Mouse (Mus musculus): ENCODE results near the gene Slc25a42. TPM values are rescaled to one million over a fixed set of nuclear protein-coding genes. Genes with fewer than 3 reads are reported as not detected.

Slc25a42 gene
- total and polyA plus RNA-seq, 2 experiments from 2014 or later: 8.3 to 17.1 TPM

GRCm38 (mm10) chr8:70203072-70203471 lies 9.0 kb downstream of the Slc25a42 start:
- Histone ChIP-seq H3K4me1 (ENCODE audit: insufficient read depth, low read length) (no peaks in the 10 kb centered on the region; the same call in 1 of the 2 replicates), H3K27ac (no peak overlapping the region), H3K27me3 (ENCODE audit: insufficient read depth, low read length) (peaks cover under 1% of the 10 kb centered on the region; the same call in 1 of the 2 replicates), H3K36me3 (ENCODE audit: insufficient read depth, low read length) (no peaks in the 10 kb centered on the region), H3K9ac (replicated peaks; ENCODE audit: low read length) (no peak overlapping the region), H3K4me2 (ENCODE audit: low read depth, low read length) (no peak overlapping the region), H3K4me3 (ENCODE audit: low read length) (no peak overlapping the region), H3K9me3 (ENCODE audit: low read length) (no peaks in the 10 kb centered on the region)
- DNase-seq (ENCODE audit: low spot score) (no peak), ATAC-seq (no peak)
- no peak for TF ChIP-seq CTCF (IDR thresholded peaks at IDR 0.05; ENCODE audit: low read depth)
- WGBS: 69% methylated on average over 4 of the region's 4 CpGs

DNA sequence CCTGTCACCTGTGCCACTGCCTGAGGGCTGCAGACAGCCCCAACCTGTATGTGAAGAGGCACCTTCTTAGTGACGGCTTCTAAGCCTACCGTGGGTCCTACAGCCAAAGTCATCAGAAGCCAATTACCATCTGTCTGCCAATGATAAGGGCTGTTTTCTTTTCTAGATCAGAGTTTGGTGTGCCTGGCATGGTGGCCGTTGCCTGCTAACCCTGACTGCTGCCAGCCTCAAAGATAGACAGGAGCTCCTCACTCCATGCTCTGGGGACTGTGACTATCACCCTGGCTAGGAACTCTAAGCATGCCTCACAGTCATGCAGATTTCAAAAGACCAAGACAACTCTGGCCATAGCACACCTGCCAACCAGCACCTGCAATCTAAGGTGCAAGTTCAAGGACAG lies 10.7 kb downstream of the Slc25a42 start:
- no peaks in the 10 kb centered on the region for H3K9me3 ChIP-seq (ENCODE audit: low read length)
- no peak overlapping the region for H3K9ac ChIP-seq (replicated peaks; ENCODE audit: low read length)
- H3K27me3 ChIP-seq (ENCODE audit: insufficient read depth, low read length): no peaks in the 10 kb centered on the region
- no peak overlapping the region for H3K27ac ChIP-seq
- no peak overlapping the region for H3K4me2 ChIP-seq (ENCODE audit: low read depth, low read length)
- no peak for DNase-seq (ENCODE audit: low spot score)
- H3K4me1 ChIP-seq (ENCODE audit: insufficient read depth, low read length): no peaks in the 10 kb centered on the region; the same call in 1 of the 2 replicates
- H3K36me3 ChIP-seq (ENCODE audit: insufficient read depth, low read length): no peaks in the 10 kb centered on the region
- H3K4me3 ChIP-seq (ENCODE audit: low read length): no peak overlapping the region
- no peak for TF ChIP-seq CTCF (IDR thresholded peaks at IDR 0.05; ENCODE audit: low read depth)
- WGBS: 91% methylated on average over 3 of the region's 3 CpGs
- no peak for ATAC-seq

DNA sequence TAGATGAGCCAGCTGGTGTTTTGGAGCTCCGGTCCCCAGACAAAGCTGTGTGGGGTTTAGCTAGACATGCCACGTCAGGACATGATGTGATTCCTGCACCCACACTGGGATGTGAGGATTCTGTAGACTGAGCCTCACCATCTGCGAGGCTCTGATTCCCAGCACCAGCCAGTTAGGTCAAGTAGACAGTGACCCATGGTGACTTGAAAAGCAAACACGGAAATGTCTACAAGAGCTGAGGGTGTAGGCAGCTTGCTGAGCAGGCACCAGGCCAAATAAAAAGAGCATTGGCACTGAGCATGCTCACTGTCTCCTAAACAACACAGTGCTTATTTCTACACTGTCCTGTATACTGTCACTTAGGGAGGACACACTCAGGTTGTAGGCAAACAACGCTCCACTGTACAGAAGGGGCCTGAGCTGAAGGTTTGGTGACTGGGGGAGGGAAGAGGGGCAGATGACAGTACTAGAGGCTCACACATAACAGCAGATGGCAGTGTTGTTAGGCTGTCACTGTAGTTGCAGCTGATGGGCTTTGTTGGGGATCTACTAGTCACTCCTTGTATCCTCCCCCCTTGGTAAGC lies 11.9 kb downstream of the Slc25a42 start:
- H3K36me3 ChIP-seq (ENCODE audit: insufficient read depth, low read length): no peaks in the 10 kb centered on the region
- ATAC-seq (peak; percentile 79), DNase-seq (ENCODE audit: low spot score) (peak; percentile 64)
- no peak overlapping the region for H3K4me3 ChIP-seq (ENCODE audit: low read length)
- TF ChIP-seq CTCF (IDR thresholded peaks at IDR 0.05; ENCODE audit: low read depth): peak; percentile 73
- WGBS: 39% methylated on average over 5 of the region's 5 CpGs
- no peak overlapping the region for H3K4me2 ChIP-seq (ENCODE audit: low read depth, low read length)
- no peaks in the 10 kb centered on the region for H3K27me3 ChIP-seq (ENCODE audit: insufficient read depth, low read length)
- H3K27ac ChIP-seq: peak overlapping the region; percentile 32; the same call in 1 of the 2 replicates
- no peaks in the 10 kb centered on the region for H3K9me3 ChIP-seq (ENCODE audit: low read length)
- no peaks in the 10 kb centered on the region; the same call in 1 of the 2 replicates for H3K4me1 ChIP-seq (ENCODE audit: insufficient read depth, low read length)
- H3K9ac ChIP-seq (replicated peaks; ENCODE audit: low read length): no peak overlapping the region

- no peak for ATAC-seq
- Histone ChIP-seq H3K27me3 (ENCODE audit: insufficient read depth, low read length) (no peaks in the 10 kb centered on the region), H3K4me1 (ENCODE audit: insufficient read depth, low read length) (no peaks in the 10 kb centered on the region; the same call in 1 of the 2 replicates), H3K4me2 (ENCODE audit: low read depth, low read length) (no peak overlapping the region), H3K36me3 (ENCODE audit: insufficient read depth, low read length) (peaks cover 4% of the 10 kb centered on the region; the same call in 1 of the 2 replicates), H3K4me3 (ENCODE audit: low read length) (no peak overlapping the region), H3K9me3 (ENCODE audit: low read length) (no peaks in the 10 kb centered on the region), H3K9ac (replicated peaks; ENCODE audit: low read length) (no peak overlapping the region), H3K27ac (no peak overlapping the region)
- TF ChIP-seq CTCF (IDR thresholded peaks at IDR 0.05; ENCODE audit: low read depth): no peak
- WGBS: 37% methylated on average over 7 of the region's 7 CpGs
- no peak for DNase-seq (ENCODE audit: low spot score)
Measured at GRCm38 (mm10) chr8:70197603-70198002, 14.5 kb downstream of the Slc25a42 start.

- no peaks in the 10 kb centered on the region for H3K9me3 ChIP-seq (ENCODE audit: low read length)
- 89% methylated on average over 2 of the region's 2 CpGs for WGBS
Measured at GRCm38 (mm10) chr8:70195762-70196161, 16.3 kb downstream of the Slc25a42 start.

GRCm38 (mm10) chr8:70194191-70194590 lies 17.9 kb downstream of the Slc25a42 start:
- no peak for DNase-seq (ENCODE audit: low spot score)
- H3K9me3 ChIP-seq (ENCODE audit: low read length): no peaks in the 10 kb centered on the region
- no peak overlapping the region for H3K9ac ChIP-seq (replicated peaks; ENCODE audit: low read length)
- no peaks in the 10 kb centered on the region for H3K27me3 ChIP-seq (ENCODE audit: insufficient read depth, low read length)
- peaks cover 17% of the 10 kb centered on the region; the same call in 1 of the 2 replicates for H3K36me3 ChIP-seq (ENCODE audit: insufficient read depth, low read length)
- H3K27ac ChIP-seq: no peak overlapping the region
- H3K4me2 ChIP-seq (ENCODE audit: low read depth, low read length): no peak overlapping the region
- no peak for ATAC-seq
- TF ChIP-seq CTCF (IDR thresholded peaks at IDR 0.05; ENCODE audit: low read depth): no peak
- no peaks in the 10 kb centered on the region; the same call in 1 of the 2 replicates for H3K4me1 ChIP-seq (ENCODE audit: insufficient read depth, low read length)
- WGBS: 84% methylated on average over 3 of the region's 3 CpGs
- H3K4me3 ChIP-seq (ENCODE audit: low read length): no peak overlapping the region

More at GRCm38 (mm10) chr8:70195762-70196161, 16.3 kb downstream of the Slc25a42 start:
- Histone ChIP-seq H3K36me3 (ENCODE audit: insufficient read depth, low read length) (peaks cover 9% of the 10 kb centered on the region; the same call in 1 of the 2 replicates), H3K4me1 (ENCODE audit: insufficient read depth, low read length) (no peaks in the 10 kb centered on the region; the same call in 1 of the 2 replicates), H3K27me3 (ENCODE audit: insufficient read depth, low read length) (no peaks in the 10 kb centered on the region), H3K4me2 (ENCODE audit: low read depth, low read length) (no peak overlapping the region), H3K27ac (no peak overlapping the region), H3K9ac (replicated peaks; ENCODE audit: low read length) (no peak overlapping the region), H3K4me3 (ENCODE audit: low read length) (no peak overlapping the region)
- 0 out of 2 replicates have a peak, but pooled peaks have one; percentile 15 for TF ChIP-seq CTCF (IDR thresholded peaks at IDR 0.05; ENCODE audit: low read depth)
- DNase-seq (ENCODE audit: low spot score) (no peak), ATAC-seq (no peak)

DNA sequence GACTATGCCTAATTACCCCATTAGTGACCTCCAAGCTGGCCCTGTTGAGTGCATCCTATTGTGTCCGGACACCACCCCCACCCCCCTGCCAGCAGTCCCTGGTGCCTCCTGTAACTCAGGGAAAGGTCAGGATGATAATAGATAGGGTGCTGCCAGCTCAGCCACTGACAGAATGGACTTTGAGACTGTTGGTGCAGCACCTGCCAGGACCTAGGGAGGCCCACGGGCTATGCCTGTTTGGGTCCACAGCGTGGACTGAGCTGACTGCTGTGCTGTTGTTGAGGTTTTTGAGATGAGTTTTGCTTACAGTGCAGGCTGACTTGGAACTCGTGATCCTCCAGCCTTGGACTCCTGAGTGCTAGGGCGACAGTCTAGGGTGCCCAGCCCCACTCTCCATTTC lies 18.9 kb downstream of the Slc25a42 start:
- H3K4me3 ChIP-seq (ENCODE audit: low read length): no peak overlapping the region
- no peaks in the 10 kb centered on the region for H3K9me3 ChIP-seq (ENCODE audit: low read length)
- H3K9ac ChIP-seq (replicated peaks; ENCODE audit: low read length): no peak overlapping the region
- H3K27me3 ChIP-seq (ENCODE audit: insufficient read depth, low read length): no peaks in the 10 kb centered on the region
- TF ChIP-seq CTCF (IDR thresholded peaks at IDR 0.05; ENCODE audit: low read depth): no peak
- no peaks in the 10 kb centered on the region; the same call in 1 of the 2 replicates for H3K4me1 ChIP-seq (ENCODE audit: insufficient read depth, low read length)
- H3K36me3 ChIP-seq (ENCODE audit: insufficient read depth, low read length): peaks cover 21% of the 10 kb centered on the region
- no peak overlapping the region for H3K27ac ChIP-seq
- H3K4me2 ChIP-seq (ENCODE audit: low read depth, low read length): no peak overlapping the region
- ATAC-seq (no peak), DNase-seq (ENCODE audit: low spot score) (no peak)
- WGBS: 58% methylated on average over 5 of the region's 5 CpGs
